Mouse (Mus musculus) stomach, embryonic 15.5 days (tissue): Measurements from ENCODE around the gene Hormad1. TPM values are rescaled to one million over a fixed set of nuclear protein-coding genes. Genes with fewer than 3 reads are reported as not detected.
A peak's percentile ranks its signal among the peaks of the same experiment; 100 is the strongest.

Experiments
- ATAC-seq: fragments of 200-750 bp; cut with Nextera tagmentation; 2 replicates; pipeline ENCODE4 v1.8.0; 2017; ENCODE audit warnings: low read depth, moderate number of reproducible peaks, moderate TSS enrichment; ENCODE audit not compliant: insufficient read depth, low FRiP score
- H3K27ac ChIP-seq: fragments of 300-500 bp; sonication (generic); 2 replicates; pipeline ENCODE4 v1.5.1; 2015; ENCODE audit warnings: mild to moderate bottlenecking, inconsistent platforms
- H3K27me3 ChIP-seq: fragments of 300-500 bp; sonication (generic); replicated peaks from 2 replicates; pipeline ENCODE4 v1.6.1; 2015; ENCODE audit warnings: inconsistent platforms
- H3K36me3 ChIP-seq: fragments of 300-500 bp; sonication (generic); 2 replicates; pipeline ENCODE4 v1.6.1; 2015; ENCODE audit warnings: inconsistent platforms
- H3K4me1 ChIP-seq: fragments of 300-500 bp; sonication (generic); 2 replicates; pipeline ENCODE4 v1.6.1; 2015; ENCODE audit warnings: inconsistent platforms
- H3K4me2 ChIP-seq: fragments of 300-500 bp; sonication (generic); 2 replicates; pipeline ENCODE4 v1.6.1; 2015; ENCODE audit warnings: mild to moderate bottlenecking, inconsistent platforms
- H3K4me3 ChIP-seq: fragments of 300-500 bp; sonication (generic); replicated peaks from 2 replicates; pipeline ENCODE4 v1.5.1; 2015; ENCODE audit warnings: inconsistent platforms
- H3K9ac ChIP-seq: fragments of 300-500 bp; sonication (generic); 2 replicates; pipeline ENCODE4 v1.6.1; 2015; ENCODE audit warnings: inconsistent platforms
- H3K9me3 ChIP-seq: fragments of 300-500 bp; sonication (generic); 2 replicates; pipeline ENCODE4 v1.6.1; 2016; ENCODE audit warnings: inconsistent platforms
- WGBS: fragments of 180-500 bp; shearing (Covaris S2); methylation state at CpG from one replicate; pipeline ENCODE4 v1.1.7; 2015; 5-methylcytosine and 5-hydroxymethylcytosine counted together
- polyA plus RNA-seq: library from polyadenylated mRNA; unstranded; fragments of >200 nt; fragmentation: Nextera tagmentation; extraction: Ambion mirVana; gene quantifications from 2 replicates; pipeline ENCODE4 v1.2.1, GENCODE M21; 2015

Hormad1 gene
- not detected in 2 replicates for polyA plus RNA-seq

GRCm38 (mm10) chr3:95559437-95559836 is at the start of gene Hormad1:
Hormad1 (plus strand) TSS chr3:95559677.
- Histone ChIP-seq H3K36me3 (no peaks in the 10 kb centered on the region), H3K4me2 (no peak within 1 kb of the TSS), H3K27ac (no peak within 1 kb of the TSS), H3K27me3 (no peaks in the 10 kb centered on the region), H3K4me3 (no peak within 1 kb of the TSS), H3K9me3 (no peaks in the 10 kb centered on the region), H3K9ac (no peak within 1 kb of the TSS), H3K4me1 (no peaks in the 10 kb centered on the region)
- 86% methylated on average over 27 of the region's 27 CpGs for WGBS
- ATAC-seq = no peak

DNA sequence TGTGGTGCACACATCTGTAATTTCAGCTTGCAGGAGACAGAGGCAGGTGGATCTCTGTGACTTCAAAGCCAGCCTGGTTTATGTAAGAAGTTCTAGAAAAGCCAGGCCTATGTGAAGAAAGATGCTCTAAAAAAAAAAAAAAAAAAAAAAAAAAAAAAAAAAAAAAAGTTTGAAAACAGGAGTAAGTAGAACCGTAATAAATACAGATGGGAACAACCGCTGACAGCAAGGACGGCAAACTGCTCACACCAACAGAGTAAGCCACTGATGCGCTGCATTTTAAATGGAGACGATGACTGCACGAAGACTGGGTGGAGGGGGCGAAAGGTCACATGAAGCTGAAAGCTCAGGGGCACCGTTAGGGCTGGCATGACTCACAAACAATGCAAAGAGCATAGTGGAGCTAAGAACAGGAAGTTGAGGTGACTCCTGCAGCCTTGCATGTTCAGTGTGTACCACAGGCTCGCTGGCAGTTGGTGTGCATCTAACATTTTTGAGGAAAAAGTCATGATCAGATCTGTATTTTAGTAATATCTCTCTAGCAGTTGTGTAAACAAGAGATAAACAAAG is 47.8 kb upstream of the Hormad1 start:
- Histone ChIP-seq H3K27ac (no peak overlapping the region), H3K4me2 (no peak overlapping the region), H3K9me3 (no peaks in the 10 kb centered on the region), H3K36me3 (0 out of 2 replicates have a peak, but pooled peaks cover under 1% of the 10 kb centered on the region), H3K27me3 (no peaks in the 10 kb centered on the region), H3K4me1 (0 out of 2 replicates have a peak, but pooled peaks cover under 1% of the 10 kb centered on the region), H3K4me3 (no peak overlapping the region), H3K9ac (no peak overlapping the region)
- no peak for ATAC-seq
- WGBS = 70% methylated on average over 9 of the region's 9 CpGs

- no peak overlapping the region for H3K27ac ChIP-seq
- H3K36me3 ChIP-seq = no peaks in the 10 kb centered on the region
- 0 out of 2 replicates have a peak, but pooled peaks cover 2% of the 10 kb centered on the region for H3K4me1 ChIP-seq
- WGBS = 69% methylated on average over 3 of the region's 3 CpGs
- no peaks in the 10 kb centered on the region for H3K27me3 ChIP-seq
- no peak overlapping the region for H3K4me2 ChIP-seq
- H3K4me3 ChIP-seq = no peak overlapping the region
- H3K9me3 ChIP-seq = no peaks in the 10 kb centered on the region
- ATAC-seq = peak; percentile 82
- no peak overlapping the region for H3K9ac ChIP-seq
Observed at GRCm38 (mm10) chr3:95516614-95517041, 42.8 kb upstream of the Hormad1 start.

GRCm38 (mm10) chr3:95517493-95517898 is 42.0 kb upstream of the Hormad1 start:
- WGBS = 14% methylated on average over 10 of the region's 10 CpGs
- H3K9me3 ChIP-seq = no peaks in the 10 kb centered on the region
- no peaks in the 10 kb centered on the region for H3K27me3 ChIP-seq
- no peak for ATAC-seq
- H3K27ac ChIP-seq = no peak overlapping the region
- H3K9ac ChIP-seq = no peak overlapping the region
- H3K36me3 ChIP-seq = no peaks in the 10 kb centered on the region
- H3K4me2 ChIP-seq = no peak overlapping the region
- H3K4me1 ChIP-seq = 0 out of 2 replicates have a peak, but pooled peaks cover 2% of the 10 kb centered on the region
- H3K4me3 ChIP-seq = no peak overlapping the region

DNA sequence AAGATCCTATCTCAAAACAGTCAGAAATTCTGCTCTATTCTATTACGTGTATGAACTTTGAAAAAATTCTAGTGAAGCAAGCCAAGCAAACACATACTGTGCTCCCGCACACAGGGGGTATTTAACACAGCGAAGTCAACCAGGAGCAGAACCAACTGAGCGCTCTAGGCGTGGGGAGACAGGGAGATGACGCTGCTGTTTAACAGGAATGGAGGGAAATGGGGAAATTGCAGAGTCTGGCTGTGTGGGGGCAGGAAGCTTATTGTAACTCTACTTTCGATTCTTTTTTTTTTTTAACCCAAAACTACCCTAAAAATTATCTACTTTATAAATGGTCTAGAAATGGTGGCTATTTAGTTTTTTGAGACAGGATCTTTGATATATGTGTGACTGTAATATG is 40.6 kb upstream of the Hormad1 start:
- Histone ChIP-seq H3K9me3 (no peaks in the 10 kb centered on the region), H3K36me3 (no peaks in the 10 kb centered on the region), H3K27ac (0 out of 2 replicates have a peak overlapping the region, but pooled peaks have one; percentile 19), H3K27me3 (no peaks in the 10 kb centered on the region), H3K9ac (no peak overlapping the region), H3K4me1 (0 out of 2 replicates have a peak, but pooled peaks cover 2% of the 10 kb centered on the region), H3K4me2 (no peak overlapping the region), H3K4me3 (no peak overlapping the region)
- WGBS = 74% methylated on average over 7 of the region's 7 CpGs
- no peak for ATAC-seq

DNA sequence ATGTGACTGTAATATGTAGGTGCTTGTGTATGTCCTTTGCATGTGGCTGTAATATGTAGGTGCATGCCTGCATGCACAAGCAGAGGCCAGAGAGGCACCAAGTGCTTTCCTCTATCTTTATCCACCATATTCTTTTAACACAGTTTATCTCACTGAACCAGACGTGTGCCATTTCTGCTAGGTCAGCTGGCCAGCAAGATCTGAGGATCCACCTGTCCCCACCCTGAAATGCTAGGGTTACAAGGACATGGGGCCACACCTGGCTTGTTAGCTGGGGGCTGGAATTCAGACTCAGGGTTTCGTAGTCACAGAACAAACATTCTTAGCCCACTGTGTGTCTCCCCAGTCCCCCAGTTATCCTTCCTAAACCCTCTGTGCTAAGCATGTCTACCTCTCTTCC is 40.2 kb upstream of the Hormad1 start:
- no peaks in the 10 kb centered on the region for H3K27me3 ChIP-seq
- 50% methylated on average over 2 of the region's 2 CpGs for WGBS

DNA sequence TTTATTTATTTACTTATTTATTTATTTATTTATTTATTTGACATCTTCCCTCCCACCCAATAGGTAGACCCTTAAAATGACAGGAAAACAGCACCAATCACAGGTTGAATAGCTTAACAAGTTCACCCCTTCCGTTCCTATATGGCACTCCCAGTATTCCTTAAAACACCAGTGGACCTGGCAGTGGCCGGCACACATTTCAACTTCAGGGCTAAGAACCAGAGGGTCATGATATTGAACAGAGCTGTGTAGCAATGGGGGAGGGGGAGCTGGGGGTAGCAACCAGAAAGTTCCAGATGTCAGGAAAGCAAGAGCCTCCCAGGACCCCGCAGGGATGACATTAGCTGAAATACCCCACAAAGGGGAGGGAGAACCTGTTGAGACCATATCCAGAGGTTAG is 39.4 kb upstream of the Hormad1 start:
- Histone ChIP-seq H3K4me1 (0 out of 2 replicates have a peak, but pooled peaks cover 2% of the 10 kb centered on the region), H3K27me3 (no peaks in the 10 kb centered on the region), H3K9me3 (no peaks in the 10 kb centered on the region), H3K4me2 (no peak overlapping the region), H3K36me3 (no peaks in the 10 kb centered on the region), H3K4me3 (no peak overlapping the region), H3K9ac (no peak overlapping the region), H3K27ac (no peak overlapping the region)
- no peak for ATAC-seq
- WGBS = 92% methylated on average over 3 of the region's 3 CpGs

More for the DNA sequence above, 40.2 kb upstream of the Hormad1 start:
- 0 out of 2 replicates have a peak, but pooled peaks cover 2% of the 10 kb centered on the region for H3K4me1 ChIP-seq
- H3K36me3 ChIP-seq = no peaks in the 10 kb centered on the region
- H3K4me3 ChIP-seq = no peak overlapping the region
- H3K27ac ChIP-seq = no peak overlapping the region
- H3K4me2 ChIP-seq = no peak overlapping the region
- no peak overlapping the region for H3K9ac ChIP-seq
- H3K9me3 ChIP-seq = no peaks in the 10 kb centered on the region
- ATAC-seq = peak; percentile 82; the same call in 1 of the 2 replicates

- no peak for ATAC-seq
Observed at GRCm38 (mm10) chr3:95521168-95521567, 38.3 kb upstream of the Hormad1 start.

GRCm38 (mm10) chr3:95523662-95524061 is 35.8 kb upstream of the Hormad1 start:
- Histone ChIP-seq H3K36me3 (no peaks in the 10 kb centered on the region), H3K9ac (no peak overlapping the region), H3K9me3 (no peaks in the 10 kb centered on the region), H3K4me1 (no peaks in the 10 kb centered on the region), H3K4me3 (no peak overlapping the region), H3K27me3 (no peaks in the 10 kb centered on the region), H3K27ac (no peak overlapping the region), H3K4me2 (no peak overlapping the region)
- ATAC-seq = no peak
- 48% methylated on average over 3 of the region's 3 CpGs for WGBS

More at GRCm38 (mm10) chr3:95521168-95521567, 38.3 kb upstream of the Hormad1 start:
- Histone ChIP-seq H3K27me3 (no peaks in the 10 kb centered on the region), H3K36me3 (no peaks in the 10 kb centered on the region), H3K27ac (no peak overlapping the region), H3K9ac (no peak overlapping the region), H3K4me2 (no peak overlapping the region), H3K4me1 (0 out of 2 replicates have a peak, but pooled peaks cover 2% of the 10 kb centered on the region), H3K9me3 (no peaks in the 10 kb centered on the region), H3K4me3 (no peak overlapping the region)
- 79% methylated on average over 10 of the region's 10 CpGs for WGBS

DNA sequence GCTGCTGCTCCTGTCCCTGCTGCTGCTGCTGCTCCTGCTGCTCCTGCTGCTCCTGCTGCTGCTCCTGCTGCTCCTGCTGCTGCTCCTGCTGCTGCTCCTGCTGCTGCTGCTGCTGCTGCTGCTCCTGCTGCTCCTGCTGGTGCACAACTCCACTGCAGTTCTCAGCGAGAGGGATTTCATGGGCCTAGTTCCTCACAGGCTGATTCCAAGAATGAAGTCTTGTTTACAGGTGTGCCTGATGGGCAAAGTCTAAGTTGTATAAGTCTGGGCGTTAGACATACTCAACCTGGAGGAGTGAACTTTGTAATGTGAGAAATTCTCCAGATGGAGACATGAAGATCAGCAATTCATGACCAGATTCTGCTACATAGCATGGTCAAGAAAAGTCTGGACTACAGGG is 34.8 kb upstream of the Hormad1 start:
- Histone ChIP-seq H3K27me3 (no peaks in the 10 kb centered on the region), H3K4me2 (no peak overlapping the region), H3K36me3 (no peaks in the 10 kb centered on the region), H3K9ac (no peak overlapping the region), H3K9me3 (no peaks in the 10 kb centered on the region), H3K4me3 (no peak overlapping the region), H3K27ac (no peak overlapping the region), H3K4me1 (no peaks in the 10 kb centered on the region)
- 49% methylated on average over 2 of the region's 2 CpGs for WGBS
- no peak for ATAC-seq

DNA sequence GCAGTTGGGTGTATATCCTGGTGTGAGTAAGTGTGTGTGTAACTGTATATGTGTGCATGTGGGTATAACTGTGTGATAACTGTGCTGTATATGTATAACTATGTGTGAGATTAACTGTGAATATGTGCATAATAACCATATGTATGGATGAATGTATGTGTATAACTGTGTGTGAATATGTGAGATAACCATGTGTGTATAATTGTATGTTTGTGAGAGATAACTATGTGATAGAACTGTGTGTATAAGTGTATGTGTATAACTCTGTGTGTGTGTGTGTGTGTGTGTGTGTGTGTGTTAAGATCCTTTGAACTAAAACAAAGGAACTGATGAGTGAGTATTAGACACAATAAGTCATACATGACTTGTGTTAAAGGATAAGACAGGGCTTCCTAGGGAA is 33.4 kb upstream of the Hormad1 start:
- no peak overlapping the region for H3K4me2 ChIP-seq
- no peak overlapping the region for H3K9ac ChIP-seq
- ATAC-seq = no peak
- no peaks in the 10 kb centered on the region for H3K36me3 ChIP-seq
- no peaks in the 10 kb centered on the region for H3K27me3 ChIP-seq
- no peak overlapping the region for H3K27ac ChIP-seq
- no peaks in the 10 kb centered on the region for H3K9me3 ChIP-seq
- H3K4me3 ChIP-seq = no peak overlapping the region
- no peaks in the 10 kb centered on the region for H3K4me1 ChIP-seq

- H3K9me3 ChIP-seq = no peaks in the 10 kb centered on the region
- H3K27me3 ChIP-seq = no peaks in the 10 kb centered on the region
- no peaks in the 10 kb centered on the region for H3K36me3 ChIP-seq
- H3K27ac ChIP-seq = no peak within 1 kb of the TSS
- no peaks in the 10 kb centered on the region for H3K4me1 ChIP-seq
- no peak within 1 kb of the TSS for H3K4me3 ChIP-seq
- ATAC-seq = no peak
- WGBS = 78% methylated on average over 8 of the region's 8 CpGs
- no peak within 1 kb of the TSS for H3K9ac ChIP-seq
- no peak within 1 kb of the TSS for H3K4me2 ChIP-seq
Observed at GRCm38 (mm10) chr3:95526622-95527211, 32.8 kb upstream of the Hormad1 start, which contains the start of gene Ctss. Ctss (plus strand) TSS chr3:95526786.
